ENCODE assay signal across 8 mouse cellular contexts in genomic region chr6:67198085-67198484, GRCm38 (mm10). TPM values are rescaled to one million over a fixed set of nuclear protein-coding genes. Genes with fewer than 3 reads are reported as not detected.
DNase-seq lines count a peak whose midpoint lies in the region; ATAC-seq and TF ChIP-seq lines count a peak whose summit lies in the region.

No protein-coding gene starts in this region.

- no peak overlapping the region for H3K9ac ChIP-seq in intestine, postnatal 0 days (ENCODE audit: low read depth, low read length)
- H3K9ac ChIP-seq in intestine, embryonic 15.5 days: no peak overlapping the region

- H3K27ac ChIP-seq in intestine, postnatal 0 days (ENCODE audit: low read depth, low read length): no peak overlapping the region
- no peak overlapping the region for H3K27ac ChIP-seq in intestine, embryonic 15.5 days

- H3K27me3 ChIP-seq in intestine, postnatal 0 days (replicated peaks; ENCODE audit: control insufficient read depth, insufficient read depth, low read length): 0 out of 2 replicates have a peak, but pooled peaks cover 3% of the 10 kb centered on the region
- H3K27me3 ChIP-seq in intestine, embryonic 15.5 days (replicated peaks): no peaks in the 10 kb centered on the region
- H3K27me3 ChIP-seq in splenic B cell, adult 2 months (ENCODE audit: control insufficient read depth, insufficient read depth, low read length, poor library complexity, severe bottlenecking): no peaks in the 10 kb centered on the region

- WGBS in intestine, postnatal 0 days: 26% methylated on average over 4 of the region's 4 CpGs
- WGBS in intestine, embryonic 15.5 days: 30% methylated on average over 4 of the region's 4 CpGs

- no peak overlapping the region for H3K4me3 ChIP-seq in intestine, postnatal 0 days (ENCODE audit: low read depth, low read length)
- H3K4me3 ChIP-seq in intestine, embryonic 15.5 days (replicated peaks): no peak overlapping the region

- ATAC-seq in CD4-positive, CD25-positive, alpha-beta regulatory T cell, adult 4 months: no peak
- ATAC-seq in intestine, postnatal 0 days: no peak
- no peak for ATAC-seq in intestine, embryonic 15.5 days

- intact Hi-C loops in left cerebral cortex, postnatal 4 days (cut with DNase I): loop anchor here (5.0 kb wide), 1 partner anchor 244 kb away; no protein-coding TSS in a partner anchor

- no peaks in the 10 kb centered on the region for H3K9me3 ChIP-seq in intestine, postnatal 0 days (ENCODE audit: control insufficient read depth)
- H3K9me3 ChIP-seq in intestine, embryonic 15.5 days: no peaks in the 10 kb centered on the region

- TF ChIP-seq CTCF in intestine, postnatal 0 days (IDR thresholded peaks at IDR 0.05; ENCODE audit: low read depth): peak; percentile 64

- H3K4me2 ChIP-seq in intestine, postnatal 0 days (replicated peaks; ENCODE audit: low read depth): no peak overlapping the region
- H3K4me2 ChIP-seq in intestine, embryonic 15.5 days (replicated peaks): no peak overlapping the region

- H3K36me3 ChIP-seq in intestine, postnatal 0 days (ENCODE audit: control insufficient read depth, insufficient read depth): no peaks in the 10 kb centered on the region
- no peaks in the 10 kb centered on the region for H3K36me3 ChIP-seq in intestine, embryonic 15.5 days
- no peaks in the 10 kb centered on the region for H3K36me3 ChIP-seq in splenic B cell, adult 2 months (ENCODE audit: control insufficient read depth, insufficient read depth, low read length, poor library complexity, severe bottlenecking)

- no peaks in the 10 kb centered on the region for H3K4me1 ChIP-seq in intestine, postnatal 0 days (replicated peaks; ENCODE audit: control insufficient read depth, insufficient read depth, low read length)
- H3K4me1 ChIP-seq in intestine, embryonic 15.5 days (replicated peaks): 0 out of 2 replicates have a peak, but pooled peaks cover 4% of the 10 kb centered on the region

- peak; percentile 54 for DNase-seq in CD4-positive, CD25-positive, alpha-beta regulatory T cell, adult 2 months (ENCODE audit: low read depth, low spot score)
- DNase-seq in 3T3-L1 (ENCODE audit: low read depth, low spot score): peak; percentile 70
- peak; percentile 34 for DNase-seq in c-Kit-positive CD71-positive TER-119-negative erythroid progenitor cells, embryonic 14.5 days (ENCODE audit: low read depth)
- peak; percentile 36 for DNase-seq in left cerebral cortex, postnatal 4 days
- DNase-seq in splenic B cell, adult 2 months (ENCODE audit: low read depth, low spot score): peak; percentile 29

RNA-seq across cellular contexts. Expression of gene Serbp1, which starts 39.9 kb away (rescaled TPM):
- 100 to 1,000 TPM; 188 to 255 TPM for polyA plus RNA-seq in CD4-positive, CD25-positive, alpha-beta regulatory T cell, adult 4 months (2017; shearing (Covaris generic))
- polyA plus RNA-seq in intestine, postnatal 0 days (2015; fragmentation: Nextera tagmentation; extraction: Ambion mirVana): 209 and 220 TPM in 2 replicates
- 392 and 427 TPM in 2 replicates for polyA plus RNA-seq in intestine, embryonic 15.5 days (2015; fragmentation: Nextera tagmentation; extraction: Ambion mirVana)
- total RNA-seq in left cerebral cortex, postnatal 4 days (2021): 100 to 1,000 TPM; 284 to 314 TPM
